Mouse (Mus musculus) heart, postnatal 0 days (tissue): Measurements from ENCODE around the gene Arhgef5.
A peak's percentile ranks its signal among the peaks of the same experiment; 100 is the strongest.

Experiments used
- CTCF ChIP-seq: IDR thresholded peaks from 2 replicates; pipeline ENCODE4 v1.5.1; 2016; ENCODE audit warnings: antibody characterized with exemption, control low read depth, low read depth
- EP300 ChIP-seq: IDR thresholded peaks from 2 replicates; pipeline ENCODE4 v1.6.1; 2016; ENCODE audit warnings: antibody characterized with exemption, low read depth

DNA sequence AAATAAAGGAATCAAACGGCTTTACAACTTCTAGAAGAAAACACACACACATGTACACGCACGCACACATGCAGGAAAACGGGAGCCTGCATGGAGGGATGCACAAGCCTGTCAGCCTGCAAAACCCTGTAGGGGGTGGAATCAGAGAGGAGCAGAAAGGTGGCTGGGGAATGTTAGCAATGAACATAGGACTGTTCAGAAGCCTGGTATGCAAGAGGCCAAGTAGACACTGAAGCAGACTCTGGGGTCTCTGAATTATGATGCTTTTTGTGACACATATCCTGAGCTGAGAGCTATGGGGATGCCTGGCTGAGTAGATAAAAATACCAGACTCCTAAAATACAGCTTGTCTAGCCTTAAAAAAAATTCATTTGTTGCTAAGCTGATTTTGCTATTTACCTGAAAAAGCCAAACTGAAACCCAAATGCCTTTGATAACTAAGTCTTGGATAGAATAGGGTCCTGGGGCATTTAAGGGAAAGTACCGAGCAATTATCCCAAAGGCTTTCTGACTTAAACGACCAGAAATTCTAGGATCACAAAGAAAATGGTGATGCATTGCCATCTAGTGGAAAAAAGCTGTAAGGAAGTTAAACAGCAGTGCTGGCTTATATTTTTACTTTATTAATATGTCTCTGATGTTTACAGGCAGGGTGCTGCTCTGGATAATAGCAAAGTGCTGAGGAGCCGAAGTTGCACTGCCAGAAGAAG is 31.6 kb downstream of the Arhgef5 start:
- TF ChIP-seq CTCF = peak; percentile 76
- TF ChIP-seq EP300 = no peak
